Mouse (Mus musculus) small intestine, adult 2 months (tissue): Measurements from ENCODE around the gene Dlx4. TPM values are rescaled to one million over a fixed set of nuclear protein-coding genes. Genes with fewer than 3 reads are reported as not detected.

Source experiments
- H3K27ac ChIP-seq: fragments of 200-500 bp; 2 replicates; pipeline ENCODE4 v1.5.1; 2012; ENCODE audit warnings: low read depth, low read length, control low read depth, inconsistent platforms; ENCODE audit not compliant: insufficient read depth
- H3K27me3 ChIP-seq: fragments of 200-500 bp; 2 replicates; pipeline ENCODE4 v1.6.1; 2012; ENCODE audit warnings: mild to moderate bottlenecking, moderate library complexity, low read length, inconsistent platforms; ENCODE audit not compliant: control insufficient read depth, insufficient read depth
- H3K36me3 ChIP-seq: fragments of 200-500 bp; 2 replicates; pipeline ENCODE4 v1.6.1; 2012; ENCODE audit warnings: mild to moderate bottlenecking, low read length, control low read depth, inconsistent platforms; ENCODE audit not compliant: control insufficient read depth, insufficient read depth
- H3K4me1 ChIP-seq: fragments of 200-500 bp; 2 replicates; pipeline ENCODE4 v1.6.1; 2012; ENCODE audit warnings: low read length, inconsistent platforms, mixed read lengths; ENCODE audit not compliant: control insufficient read depth, insufficient read depth, insufficient read length
- H3K4me3 ChIP-seq: fragments of 200-500 bp; 2 replicates; pipeline ENCODE4 v1.5.1; 2012; ENCODE audit warnings: low read depth, mild to moderate bottlenecking, control low read depth, inconsistent platforms, low read length, moderate library complexity
- CTCF ChIP-seq: fragments of 200-500 bp; IDR thresholded peaks from 2 replicates; pipeline ENCODE4 v1.5.1; 2012; ENCODE audit warnings: low read depth, mild to moderate bottlenecking, control low read depth, inconsistent platforms, low read length, moderate library complexity, mixed read lengths; ENCODE audit not compliant: insufficient replicate concordance, insufficient read length; ENCODE audit errors: extremely low read depth
- POLR2A ChIP-seq: fragments of 200-500 bp; IDR thresholded peaks from 2 replicates; pipeline ENCODE4 v1.6.1; 2012; ENCODE audit warnings: low read depth, mild to moderate bottlenecking, control low read depth, inconsistent platforms, low read length, moderate library complexity
- WGBS: fragments of 180-500 bp; shearing (Covaris S2); methylation state at CpG from one replicate; pipeline ENCODE4 v1.1.7; 2018; 5-methylcytosine and 5-hydroxymethylcytosine counted together
- polyA plus RNA-seq: library from polyadenylated mRNA; depleted of rRNA; stranded (reverse); fragments of >200 nt; gene quantifications from 2 replicates; pipeline ENCODE4 v1.2.3, GENCODE M21; 2012; rRNA removed

Dlx4 gene
- polyA plus RNA-seq, 1 experiment, result not detected

- Histone ChIP-seq H3K4me3 (no peak overlapping the region), H3K27ac (no peak overlapping the region), H3K27me3 (no peaks in the 10 kb centered on the region), H3K36me3 (no peaks in the 10 kb centered on the region), H3K4me1 (peaks cover 4% of the 10 kb centered on the region; the same call in 1 of the 2 replicates)
- TF ChIP-seq CTCF, result no peak
- no peak for TF ChIP-seq POLR2A
- 89% methylated on average over 10 of the region's 10 CpGs for WGBS
Measured at GRCm38 (mm10) chr11:95095596-95095995, 50.5 kb downstream of the Dlx4 start.

GRCm38 (mm10) chr11:95093077-95093476 lies 53.0 kb downstream of the Dlx4 start:
- Histone ChIP-seq H3K27ac (no peak overlapping the region), H3K4me3 (no peak overlapping the region), H3K27me3 (no peaks in the 10 kb centered on the region), H3K4me1 (no peaks in the 10 kb centered on the region; the same call in 1 of the 2 replicates), H3K36me3 (no peaks in the 10 kb centered on the region)
- no peak for TF ChIP-seq POLR2A
- 28% methylated on average over 5 of the region's 5 CpGs for WGBS

Other genes starting within 250 kb of the Dlx4 start
- gene Col1a1, start 210.0 kb downstream of the Dlx4 start, polyA plus RNA-seq, result 49.0 and 51.1 TPM in 2 replicates
- 0.14 TPM in 1 of 2 replicates, not detected in the other for gene Hils1, start 178.7 kb downstream of the Dlx4 start, polyA plus RNA-seq
- 1.7 and 3.7 TPM in 2 replicates for gene Sgca, start 169.9 kb downstream of the Dlx4 start, polyA plus RNA-seq
- 17.0 and 29.4 TPM in 2 replicates for gene Ppp1r9b, start 155.2 kb downstream of the Dlx4 start, polyA plus RNA-seq
- gene Samd14, start 136.4 kb downstream of the Dlx4 start, polyA plus RNA-seq, result 3.3 and 7.2 TPM in 2 replicates
- gene Pdk2, start 104.9 kb downstream of the Dlx4 start, polyA plus RNA-seq, result 67.7 and 167 TPM in 2 replicates
- gene Itga3, start 69.5 kb downstream of the Dlx4 start, polyA plus RNA-seq, result 91.0 and 156 TPM in 2 replicates
- gene Dlx3, start 26.1 kb downstream of the Dlx4 start, polyA plus RNA-seq, result 0.13 and 0.33 TPM in 2 replicates
- gene Tac4, start 115.3 kb upstream of the Dlx4 start, polyA plus RNA-seq, result 0.24 TPM in 1 of 2 replicates, not detected in the other
- gene Kat7, start 164.0 kb upstream of the Dlx4 start, polyA plus RNA-seq, result 9.6 and 19.4 TPM in 2 replicates
- 9.6 and 15.6 TPM in 2 replicates for gene Fam117a, start 190.8 kb upstream of the Dlx4 start, polyA plus RNA-seq
- gene Slc35b1, start 238.4 kb upstream of the Dlx4 start, polyA plus RNA-seq, result 81.9 and 151 TPM in 2 replicates